Mouse (Mus musculus) forebrain, embryonic 16.5 days (tissue): ENCODE results near the gene H2-Q4. TPM values are rescaled to one million over a fixed set of nuclear protein-coding genes. Genes with fewer than 3 reads are reported as not detected.
"Not testable (repeated sequence)": the region's sequence is repeated elsewhere in the genome, so short reads cannot be mapped to it uniquely, and the experiment has no call there.

ENCODE experiments used
- ATAC-seq: fragments of 200-750 bp; cut with Nextera tagmentation; 2 replicates; pipeline ENCODE4 v1.8.0; 2017; ENCODE audit warnings: mild to moderate bottlenecking, moderate library complexity
- H3K27ac ChIP-seq: fragments of 300-500 bp; sonication (generic); 2 replicates; pipeline ENCODE4 v1.5.1; 2014; ENCODE audit warnings: low read length, control low read depth
- H3K27me3 ChIP-seq: fragments of 300-500 bp; sonication (generic); replicated peaks from 2 replicates; pipeline ENCODE4 v1.6.1; 2014; ENCODE audit warnings: low read length; ENCODE audit not compliant: control insufficient read depth, insufficient read depth
- H3K36me3 ChIP-seq: fragments of 300-500 bp; sonication (generic); 2 replicates; pipeline ENCODE4 v1.6.1; 2014; ENCODE audit not compliant: control insufficient read depth, insufficient read depth
- H3K4me1 ChIP-seq: fragments of 300-500 bp; sonication (generic); replicated peaks from 2 replicates; pipeline ENCODE4 v1.6.1; 2014; ENCODE audit warnings: low read length; ENCODE audit not compliant: control insufficient read depth, insufficient read depth
- H3K4me2 ChIP-seq: fragments of 300-500 bp; sonication (generic); 2 replicates; pipeline ENCODE4 v1.6.1; 2014; ENCODE audit warnings: mild to moderate bottlenecking, low read length, control low read depth
- H3K4me3 ChIP-seq: fragments of 300-500 bp; sonication (generic); replicated peaks from 2 replicates; pipeline ENCODE4 v1.5.1; 2014; ENCODE audit warnings: mild to moderate bottlenecking, low read length, control low read depth
- H3K9ac ChIP-seq: fragments of 300-500 bp; sonication (generic); replicated peaks from 2 replicates; pipeline ENCODE4 v1.6.1; 2014; ENCODE audit warnings: low read depth, low read length, control low read depth
- H3K9me3 ChIP-seq: fragments of 300-500 bp; sonication (generic); 2 replicates; pipeline ENCODE4 v1.6.1; 2016; ENCODE audit warnings: low read length; ENCODE audit not compliant: control insufficient read depth
- WGBS: fragments of 180-500 bp; shearing (Covaris S2); extraction: QIAGEN DNeasy Blood & Tissue Kit; methylation state at CpG from one replicate; pipeline ENCODE4 v1.1.7; 2014; 5-methylcytosine and 5-hydroxymethylcytosine counted together
- polyA plus RNA-seq: library from polyadenylated mRNA; unstranded; fragments of >200 nt; fragmentation: Nextera tagmentation; extraction: Ambion mirVana; gene quantifications from 2 replicates; pipeline ENCODE4 v1.2.1, GENCODE M21; 2015

The H2-Q4 gene
- polyA plus RNA-seq, 1 experiment from 2014 or later: 0.65 TPM

GRCm38 (mm10) chr17:35358763-35359469, 20.5 kb upstream of the H2-Q4 start:
- H3K27me3 ChIP-seq: peaks cover 6% of the 10 kb centered on the region; the same call in 1 of the 2 replicates
- H3K4me3 ChIP-seq: peak overlapping the region; percentile 36
- H3K36me3 ChIP-seq: no peaks in the 10 kb centered on the region
- ATAC-seq: no peak
- H3K27ac ChIP-seq: no peak overlapping the region
- H3K9me3 ChIP-seq: peaks cover 3% of the 10 kb centered on the region; the same call in 1 of the 2 replicates
- peak overlapping the region; percentile 45 for H3K9ac ChIP-seq
- peak overlapping the region; percentile 70 for H3K4me2 ChIP-seq
- WGBS: 9% methylated on average over 38 of the region's 38 CpGs
- H3K4me1 ChIP-seq: peaks cover 7% of the 10 kb centered on the region

- Histone ChIP-seq H3K27ac (no peak overlapping the region), H3K27me3 (peaks cover 6% of the 10 kb centered on the region; the same call in 1 of the 2 replicates), H3K4me3 (peak overlapping the region; percentile 36), H3K4me2 (peak overlapping the region; percentile 70), H3K4me1 (peaks cover 7% of the 10 kb centered on the region), H3K9me3 (peaks cover 3% of the 10 kb centered on the region; the same call in 1 of the 2 replicates), H3K9ac (peak overlapping the region; percentile 45), H3K36me3 (no peaks in the 10 kb centered on the region)
- 17% methylated on average over 21 of the region's 21 CpGs for WGBS
- no peak for ATAC-seq
These were observed 20.0 kb upstream of the H2-Q4 start for GRCm38 (mm10) chr17:35359470-35359862.

- Histone ChIP-seq H3K4me3 (peak overlapping the region; percentile 54), H3K27me3 (peaks cover 3% of the 10 kb centered on the region; the same call in 1 of the 2 replicates), H3K4me1 (peaks cover 12% of the 10 kb centered on the region), H3K4me2 (peak overlapping the region; percentile 96), H3K9ac (peak overlapping the region; percentile 63), H3K9me3 (no peaks in the 10 kb centered on the region; the same call in 1 of the 2 replicates), H3K27ac (no peak overlapping the region), H3K36me3 (no peaks in the 10 kb centered on the region)
- under 1% methylated on average over 69 of the region's 70 CpGs for WGBS
- peak; percentile 38 for ATAC-seq
These were observed 473 bp downstream of the H2-Q4 start for GRCm38 (mm10) chr17:35379729-35380451.

- H3K36me3 ChIP-seq, H3K4me3 ChIP-seq, H3K27me3 ChIP-seq, H3K27ac ChIP-seq, ATAC-seq, H3K9me3 ChIP-seq, H3K4me1 ChIP-seq, H3K4me2 ChIP-seq, H3K9ac ChIP-seq: not testable (repeated sequence)
- 10% methylated on average over 7 of the region's 7 CpGs for WGBS
These were observed 10.4 kb downstream of the H2-Q4 start for GRCm38 (mm10) chr17:35389796-35390195.

- not testable (repeated sequence) for ATAC-seq, H3K4me2 ChIP-seq, H3K4me1 ChIP-seq, H3K9ac ChIP-seq, H3K36me3 ChIP-seq, H3K27me3 ChIP-seq, H3K4me3 ChIP-seq, H3K27ac ChIP-seq, H3K9me3 ChIP-seq
- 84% methylated on average over 2 of the region's 2 CpGs for WGBS
These were observed 13.3 kb downstream of the H2-Q4 start for GRCm38 (mm10) chr17:35392671-35393070.

GRCm38 (mm10) chr17:35393864-35394800, 14.7 kb downstream of the H2-Q4 start:
- not testable (repeated sequence) for H3K9ac ChIP-seq, H3K4me1 ChIP-seq, H3K27ac ChIP-seq, H3K36me3 ChIP-seq, H3K9me3 ChIP-seq, H3K27me3 ChIP-seq
- peak; percentile 61; the same call in 1 of the 2 replicates for ATAC-seq
- H3K4me2 ChIP-seq: peak overlapping the region; percentile 34
- WGBS: 1% methylated on average over 51 of the region's 75 CpGs
- H3K4me3 ChIP-seq: peak overlapping the region; percentile 24

- WGBS: 87% methylated on average over 2 of the region's 2 CpGs
- not testable (repeated sequence) for H3K27ac ChIP-seq, H3K9ac ChIP-seq, H3K4me1 ChIP-seq, ATAC-seq, H3K4me2 ChIP-seq, H3K9me3 ChIP-seq, H3K27me3 ChIP-seq, H3K36me3 ChIP-seq, H3K4me3 ChIP-seq
These were observed 17.5 kb downstream of the H2-Q4 start for GRCm38 (mm10) chr17:35396956-35397355.

GRCm38 (mm10) chr17:35413057-35413456, 33.6 kb downstream of the H2-Q4 start:
- H3K9ac ChIP-seq, H3K4me3 ChIP-seq, H3K4me1 ChIP-seq, H3K36me3 ChIP-seq, H3K9me3 ChIP-seq, H3K27ac ChIP-seq, H3K27me3 ChIP-seq, H3K4me2 ChIP-seq, ATAC-seq: not testable (repeated sequence)
- no CpG with 5 or more reads among the region's 1 CpGs for whole genome bisulfite sequencing
